Mouse (Mus musculus): ENCODE results near the gene Tanc1. TPM values are rescaled to one million over a fixed set of nuclear protein-coding genes. Genes with fewer than 3 reads are reported as not detected.

The Tanc1 gene
- polyA plus RNA-seq, 1 experiment from 2014 or later = 4.9 TPM

GRCm38 (mm10) chr2:59633761-59634430, 22.1 kb downstream of the Tanc1 start:
- Histone ChIP-seq H3K4me2 (ENCODE audit: low read length) (no peak overlapping the region), H3K4me1 (ENCODE audit: control insufficient read depth, insufficient read depth, low read length) (no peaks in the 10 kb centered on the region), H3K9me3 (replicated peaks; ENCODE audit: control insufficient read depth, low read length) (peaks cover 3% of the 10 kb centered on the region; the same call in 1 of the 2 replicates), H3K4me3 (ENCODE audit: low read depth, low read length) (no peak overlapping the region), H3K36me3 (ENCODE audit: control insufficient read depth, insufficient read depth, low read length) (no peaks in the 10 kb centered on the region), H3K27me3 (replicated peaks; ENCODE audit: control insufficient read depth, insufficient read depth, low read length) (no peaks in the 10 kb centered on the region), H3K9ac (ENCODE audit: low read length) (no peak overlapping the region), H3K27ac (ENCODE audit: low read depth, low read length) (no peak overlapping the region)
- WGBS = 44% methylated on average over 5 of the region's 5 CpGs
- ATAC-seq (no peak), DNase-seq (ENCODE audit: low spot score) (no peak)

GRCm38 (mm10) chr2:59637040-59637785, 25.4 kb downstream of the Tanc1 start:
- 95% methylated on average over 18 of the region's 18 CpGs for WGBS
- H3K4me2 ChIP-seq (ENCODE audit: low read length) = no peak overlapping the region
- H3K9me3 ChIP-seq (replicated peaks; ENCODE audit: control insufficient read depth, low read length) = peaks cover 3% of the 10 kb centered on the region; the same call in 1 of the 2 replicates

GRCm38 (mm10) chr2:59642722-59643121, 30.9 kb downstream of the Tanc1 start:
- ATAC-seq = no peak

More at GRCm38 (mm10) chr2:59637040-59637785, 25.4 kb downstream of the Tanc1 start:
- Histone ChIP-seq H3K27me3 (replicated peaks; ENCODE audit: control insufficient read depth, insufficient read depth, low read length) (no peaks in the 10 kb centered on the region), H3K36me3 (ENCODE audit: control insufficient read depth, insufficient read depth, low read length) (no peaks in the 10 kb centered on the region), H3K4me1 (ENCODE audit: control insufficient read depth, insufficient read depth, low read length) (no peaks in the 10 kb centered on the region), H3K27ac (ENCODE audit: low read depth, low read length) (no peak overlapping the region), H3K4me3 (ENCODE audit: low read depth, low read length) (no peak overlapping the region), H3K9ac (ENCODE audit: low read length) (no peak overlapping the region)
- ATAC-seq = no peak
- no peak for DNase-seq (ENCODE audit: low spot score)

DNA sequence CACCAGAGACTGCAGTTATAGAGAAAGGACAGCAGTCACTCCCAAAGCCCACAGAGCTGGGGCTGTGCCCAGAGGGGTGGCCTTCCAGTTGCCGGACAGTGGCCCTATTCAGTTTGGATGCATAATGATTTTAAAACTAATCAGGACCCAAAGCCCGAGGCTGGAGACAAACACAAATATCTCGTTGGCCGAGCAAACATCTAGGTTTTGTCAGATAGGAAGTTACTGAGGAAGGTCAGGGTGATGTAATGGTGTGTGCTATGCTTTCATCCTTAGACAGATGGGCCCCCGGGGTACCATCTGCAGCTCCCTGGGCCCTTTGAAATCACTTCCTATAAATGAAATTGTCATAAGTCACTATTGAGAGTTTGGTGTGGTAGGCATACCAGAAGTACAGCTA, 33.0 kb downstream of the Tanc1 start:
- no peak overlapping the region for H3K4me2 ChIP-seq (ENCODE audit: low read length)
- no peak overlapping the region for H3K9ac ChIP-seq (ENCODE audit: low read length)
- no peaks in the 10 kb centered on the region for H3K9me3 ChIP-seq (replicated peaks; ENCODE audit: control insufficient read depth, low read length)
- no peaks in the 10 kb centered on the region for H3K36me3 ChIP-seq (ENCODE audit: control insufficient read depth, insufficient read depth, low read length)
- DNase-seq (ENCODE audit: low spot score) (no peak), ATAC-seq (no peak)
- H3K27ac ChIP-seq (ENCODE audit: low read depth, low read length) = no peak overlapping the region
- H3K4me1 ChIP-seq (ENCODE audit: control insufficient read depth, insufficient read depth, low read length) = peaks cover 24% of the 10 kb centered on the region
- H3K4me3 ChIP-seq (ENCODE audit: low read depth, low read length) = no peak overlapping the region
- 25% methylated on average over 5 of the region's 5 CpGs for WGBS
- H3K27me3 ChIP-seq (replicated peaks; ENCODE audit: control insufficient read depth, insufficient read depth, low read length) = no peaks in the 10 kb centered on the region

More at GRCm38 (mm10) chr2:59642722-59643121, 30.9 kb downstream of the Tanc1 start:
- Histone ChIP-seq H3K36me3 (ENCODE audit: control insufficient read depth, insufficient read depth, low read length) (no peaks in the 10 kb centered on the region), H3K9ac (ENCODE audit: low read length) (no peak overlapping the region), H3K4me2 (ENCODE audit: low read length) (no peak overlapping the region), H3K9me3 (replicated peaks; ENCODE audit: control insufficient read depth, low read length) (no peaks in the 10 kb centered on the region), H3K27ac (ENCODE audit: low read depth, low read length) (no peak overlapping the region), H3K4me1 (ENCODE audit: control insufficient read depth, insufficient read depth, low read length) (peaks cover 15% of the 10 kb centered on the region), H3K27me3 (replicated peaks; ENCODE audit: control insufficient read depth, insufficient read depth, low read length) (no peaks in the 10 kb centered on the region), H3K4me3 (ENCODE audit: low read depth, low read length) (no peak overlapping the region)
- 87% methylated on average over 8 of the region's 8 CpGs for WGBS
- DNase-seq (ENCODE audit: low spot score) = no peak

GRCm38 (mm10) chr2:59645515-59645914, 33.7 kb downstream of the Tanc1 start:
- Histone ChIP-seq H3K4me1 (ENCODE audit: control insufficient read depth, insufficient read depth, low read length) (peaks cover 24% of the 10 kb centered on the region), H3K36me3 (ENCODE audit: control insufficient read depth, insufficient read depth, low read length) (no peaks in the 10 kb centered on the region), H3K4me2 (ENCODE audit: low read length) (no peak overlapping the region), H3K9ac (ENCODE audit: low read length) (no peak overlapping the region), H3K9me3 (replicated peaks; ENCODE audit: control insufficient read depth, low read length) (no peaks in the 10 kb centered on the region), H3K27me3 (replicated peaks; ENCODE audit: control insufficient read depth, insufficient read depth, low read length) (no peaks in the 10 kb centered on the region), H3K4me3 (ENCODE audit: low read depth, low read length) (no peak overlapping the region), H3K27ac (ENCODE audit: low read depth, low read length) (no peak overlapping the region)
- peak; percentile 29; the same call in 1 of the 2 replicates for ATAC-seq
- DNase-seq (ENCODE audit: low spot score) = peak; percentile 65
- WGBS = 31% methylated on average over 3 of the region's 3 CpGs

DNA sequence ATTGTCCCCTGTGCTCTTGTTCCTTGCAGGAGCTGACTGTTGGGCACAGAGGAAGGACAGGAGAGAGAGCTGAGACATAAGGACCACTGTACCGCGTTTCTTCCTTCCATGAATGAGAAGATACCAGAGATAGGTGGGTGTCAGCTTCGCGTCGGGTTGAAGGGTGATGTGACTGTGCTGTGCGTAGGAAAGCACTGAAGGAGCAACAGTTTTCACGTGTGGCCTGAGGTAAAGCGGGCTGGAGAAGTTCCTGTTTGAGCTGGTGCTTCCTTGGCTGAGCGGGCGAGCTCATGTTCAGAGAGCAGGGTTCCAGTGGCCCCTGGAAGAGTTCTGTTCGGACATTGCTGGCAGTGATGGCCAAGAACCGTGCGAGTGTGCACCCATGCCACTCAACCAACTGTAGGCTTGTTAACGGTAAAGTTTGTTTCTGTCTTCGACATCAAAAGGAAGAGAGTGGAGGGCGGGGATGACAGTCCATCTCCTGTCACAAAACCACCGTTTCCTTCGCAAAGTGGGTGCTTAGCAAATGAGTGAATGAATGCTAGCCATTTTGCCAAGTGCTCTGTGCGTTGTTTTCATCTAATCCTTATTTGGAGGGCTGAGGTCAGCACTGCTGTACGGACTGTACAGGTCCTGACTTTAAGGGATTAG, 35.0 kb downstream of the Tanc1 start:
- no peak overlapping the region for H3K27ac ChIP-seq (ENCODE audit: low read depth, low read length)
- H3K4me3 ChIP-seq (ENCODE audit: low read depth, low read length) = no peak overlapping the region
- no peaks in the 10 kb centered on the region for H3K9me3 ChIP-seq (replicated peaks; ENCODE audit: control insufficient read depth, low read length)
- H3K4me1 ChIP-seq (ENCODE audit: control insufficient read depth, insufficient read depth, low read length) = peaks cover 24% of the 10 kb centered on the region
- DNase-seq (ENCODE audit: low spot score) = no peak
- H3K27me3 ChIP-seq (replicated peaks; ENCODE audit: control insufficient read depth, insufficient read depth, low read length) = no peaks in the 10 kb centered on the region
- ATAC-seq = no peak
- 84% methylated on average over 20 of the region's 20 CpGs for WGBS
- H3K9ac ChIP-seq (ENCODE audit: low read length) = no peak overlapping the region
- no peak overlapping the region for H3K4me2 ChIP-seq (ENCODE audit: low read length)
- H3K36me3 ChIP-seq (ENCODE audit: control insufficient read depth, insufficient read depth, low read length) = no peaks in the 10 kb centered on the region

GRCm38 (mm10) chr2:59648444-59648843, 36.6 kb downstream of the Tanc1 start:
- Histone ChIP-seq H3K27ac (ENCODE audit: low read depth, low read length) (no peak overlapping the region), H3K9ac (ENCODE audit: low read length) (no peak overlapping the region; the same call in 1 of the 2 replicates), H3K4me3 (ENCODE audit: low read depth, low read length) (no peak overlapping the region), H3K27me3 (replicated peaks; ENCODE audit: control insufficient read depth, insufficient read depth, low read length) (no peaks in the 10 kb centered on the region), H3K9me3 (replicated peaks; ENCODE audit: control insufficient read depth, low read length) (no peaks in the 10 kb centered on the region), H3K4me2 (ENCODE audit: low read length) (peak overlapping the region; percentile 25; the same call in 1 of the 2 replicates), H3K36me3 (ENCODE audit: control insufficient read depth, insufficient read depth, low read length) (no peaks in the 10 kb centered on the region), H3K4me1 (ENCODE audit: control insufficient read depth, insufficient read depth, low read length) (peaks cover 29% of the 10 kb centered on the region)
- DNase-seq (ENCODE audit: low spot score) = peak; percentile 35
- ATAC-seq = no peak
- WGBS = 17% methylated on average over 12 of the region's 12 CpGs

GRCm38 (mm10) chr2:59651801-59652200, 40.0 kb downstream of the Tanc1 start:
- DNase-seq (ENCODE audit: low spot score) = no peak
- no peak overlapping the region for H3K4me3 ChIP-seq (ENCODE audit: low read depth, low read length)
- no peak overlapping the region for H3K4me2 ChIP-seq (ENCODE audit: low read length)
- no peak overlapping the region for H3K9ac ChIP-seq (ENCODE audit: low read length)
- H3K27ac ChIP-seq (ENCODE audit: low read depth, low read length) = no peak overlapping the region
- no peaks in the 10 kb centered on the region for H3K27me3 ChIP-seq (replicated peaks; ENCODE audit: control insufficient read depth, insufficient read depth, low read length)
- peaks cover 31% of the 10 kb centered on the region for H3K4me1 ChIP-seq (ENCODE audit: control insufficient read depth, insufficient read depth, low read length)
- 97% methylated on average over 8 of the region's 8 CpGs for WGBS
- no peaks in the 10 kb centered on the region for H3K9me3 ChIP-seq (replicated peaks; ENCODE audit: control insufficient read depth, low read length)
- ATAC-seq = no peak
- no peaks in the 10 kb centered on the region for H3K36me3 ChIP-seq (ENCODE audit: control insufficient read depth, insufficient read depth, low read length)

Data from forebrain, embryonic 14.5 days (tissue).